Mouse (Mus musculus) testis, adult 2 months (tissue): Measurements from ENCODE around the gene Ccdc15.

ENCODE experiments used
- CTCF ChIP-seq: fragments of 200-500 bp; IDR thresholded peaks from 2 replicates; pipeline ENCODE4 v1.5.1; 2012; ENCODE audit warnings: low read depth, mild to moderate bottlenecking, inconsistent platforms, low read length, moderate library complexity; ENCODE audit not compliant: control insufficient read depth, insufficient read depth, insufficient replicate concordance
- POLR2A ChIP-seq: fragments of 200-500 bp; IDR thresholded peaks from 2 replicates; pipeline ENCODE4 v1.6.1; 2012; ENCODE audit warnings: low read depth, mild to moderate bottlenecking, inconsistent platforms, low read length, moderate library complexity; ENCODE audit not compliant: control insufficient read depth

- TF ChIP-seq POLR2A, result no peak
- TF ChIP-seq CTCF, result no peak
These were observed 102.8 kb downstream of the Ccdc15 start for GRCm38 (mm10) chr9:37245404-37245803.
